In the genomic region with DNA sequence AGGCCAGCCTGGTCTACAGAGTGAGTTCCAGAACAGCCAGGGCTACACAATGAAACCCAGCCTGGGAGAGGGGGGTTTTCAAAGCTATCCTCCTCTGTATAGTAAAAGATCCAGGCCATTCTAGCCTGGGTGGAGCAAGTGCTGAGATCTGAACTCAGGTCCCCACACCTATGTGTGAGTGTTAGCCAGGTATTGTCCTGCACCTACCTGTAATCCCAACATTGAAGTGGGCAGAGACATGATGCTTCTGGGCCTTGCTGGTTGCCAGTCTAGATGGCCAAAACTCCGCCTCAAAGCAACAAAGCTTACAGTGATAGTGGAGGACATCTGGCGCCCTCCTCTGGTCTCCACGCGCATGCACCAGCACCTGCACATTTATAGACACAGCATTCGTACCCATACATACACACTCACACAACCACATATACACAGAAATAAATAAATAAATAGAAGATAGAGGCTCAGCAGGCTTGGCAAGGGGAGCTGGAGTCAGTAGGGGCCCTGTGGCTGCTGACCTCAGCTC, we compare ENCODE assay signal across 10 mouse cellular contexts. TPM values are rescaled to one million over a fixed set of nuclear protein-coding genes. Genes with fewer than 3 reads are reported as not detected.
DNase-seq lines count a peak whose midpoint lies in the region; ATAC-seq and TF ChIP-seq lines count a peak whose summit lies in the region.
"Had no signal": no experiment of that assay in that cellular context is flagged by ENCODE, and none has a peak within 500 bp of the region (broad histone marks: within the 10 kb centered on the region; RNA-seq: fewer than 3 reads in every experiment).

No protein-coding gene starts in this region.

- H3K27ac ChIP-seq in hindbrain, embryonic 10.5 days = no peak overlapping the region
- H3K27ac ChIP-seq in hindbrain, embryonic 13.5 days = no peak overlapping the region
- H3K27ac ChIP-seq in CH12.LX (ENCODE audit: insufficient read depth, low read depth) = no peak overlapping the region
- H3K27ac ChIP-seq in limb, embryonic 10.5 days = no peak overlapping the region
- no peak overlapping the region for H3K27ac ChIP-seq in stomach, postnatal 0 days (replicated peaks)
- H3K27ac ChIP-seq: embryonic facial prominence, embryonic 13.5 days; limb, embryonic 13.5 days had no signal

- peak; percentile 45 to 80; a peak in 3 of 4 replicates for TF ChIP-seq CTCF in CH12.LX (conservative IDR thresholded peaks at IDR 0.05 in 1 of 2, IDR thresholded peaks at IDR 0.05 in 1 of 2; ENCODE audit: low read depth in 2 of 2, low read length in 2 of 2)
- peak; percentile 76 for TF ChIP-seq CTCF in stomach, postnatal 0 days (IDR thresholded peaks at IDR 0.05; ENCODE audit: low read depth)

- TF ChIP-seq EP300 in CH12.LX (IDR thresholded peaks at IDR 0.05; ENCODE audit: low read length) = no peak
- no peak for TF ChIP-seq EP300 in stomach, postnatal 0 days (optimal IDR thresholded peaks at IDR 0.05)

- no peak overlapping the region for H3K4me3 ChIP-seq in hindbrain, embryonic 10.5 days
- no peak overlapping the region for H3K4me3 ChIP-seq in hindbrain, embryonic 13.5 days
- H3K4me3 ChIP-seq in CH12.LX (replicated peaks in 1 of 3; ENCODE audit: low read depth in 2 of 3, low read length in 2 of 3, poor library complexity in 1 of 3) = no peak overlapping the region
- no peak overlapping the region for H3K4me3 ChIP-seq in limb, embryonic 10.5 days
- H3K4me3 ChIP-seq in stomach, postnatal 0 days (ENCODE audit: low read depth, low read length) = no peak overlapping the region
- H3K4me3 ChIP-seq: embryonic facial prominence, embryonic 13.5 days; limb, embryonic 13.5 days had no signal

- H3K9me3 ChIP-seq in hindbrain, embryonic 10.5 days = no peaks in the 10 kb centered on the region
- H3K9me3 ChIP-seq in hindbrain, embryonic 13.5 days = no peaks in the 10 kb centered on the region
- H3K9me3 ChIP-seq in CH12.LX (replicated peaks; ENCODE audit: low read length) = no peaks in the 10 kb centered on the region
- no peaks in the 10 kb centered on the region for H3K9me3 ChIP-seq in limb, embryonic 10.5 days (replicated peaks)
- H3K9me3 ChIP-seq in stomach, postnatal 0 days (ENCODE audit: control insufficient read depth, low read length) = no peaks in the 10 kb centered on the region
- H3K9me3 ChIP-seq: embryonic facial prominence, embryonic 13.5 days had no signal

- dilution Hi-C loops in CH12.LX (cut with MboI; ENCODE audit: extremely low pct_ligation_motif_present, extremely low pct_unique_long_range_greater_than_20kb, low sequenced_read_pairs) = no loop called here

- peaks cover 100% of the 10 kb centered on the region for H3K36me3 ChIP-seq in hindbrain, embryonic 10.5 days
- peaks cover 8% of the 10 kb centered on the region; the same call in 1 of the 2 replicates for H3K36me3 ChIP-seq in hindbrain, embryonic 13.5 days
- H3K36me3 ChIP-seq in CH12.LX (replicated peaks in 1 of 2; ENCODE audit: control insufficient read depth in 1 of 2, insufficient read depth in 1 of 2, low read length in 1 of 2) = peaks cover 0 to 94% of the 10 kb centered on the region in 2 experiments
- H3K36me3 ChIP-seq in limb, embryonic 10.5 days = peaks cover 100% of the 10 kb centered on the region
- H3K36me3 ChIP-seq in stomach, postnatal 0 days (ENCODE audit: control insufficient read depth, insufficient read depth, low read length) = peaks cover 57% of the 10 kb centered on the region

- 80% methylated on average over 5 of the region's 5 CpGs for WGBS in hindbrain, embryonic 10.5 days
- WGBS in hindbrain, embryonic 13.5 days = 70% methylated on average over 5 of the region's 5 CpGs
- 78% methylated on average over 5 of the region's 5 CpGs for WGBS in limb, embryonic 10.5 days
- WGBS in stomach, postnatal 0 days = 78% methylated on average over 5 of the region's 5 CpGs

- peak; percentile 49 for DNase-seq in hindbrain, embryonic 10.5 days (ENCODE audit: low spot score)
- DNase-seq in CH12.LX (ENCODE audit: extremely low read depth) (peak; percentile 48), adipocyte (ENCODE audit: low spot score) (peak; percentile 34)
- peak; percentile 47 for DNase-seq in embryo, embryonic 9.5 days (ENCODE audit: extremely low spot score)
- peak; percentile 55 for DNase-seq in limb, embryonic 10.5 days (ENCODE audit: low spot score)
- peak; percentile 59 for DNase-seq in stomach, postnatal 0 days (ENCODE audit: low spot score)
- no peak for DNase-seq in urinary bladder, postnatal 36 days (ENCODE audit: low spot score in 2 of 2)

- no peaks in the 10 kb centered on the region for H3K4me1 ChIP-seq in hindbrain, embryonic 10.5 days (replicated peaks)
- no peaks in the 10 kb centered on the region for H3K4me1 ChIP-seq in hindbrain, embryonic 13.5 days (replicated peaks)
- peaks cover 0 to 15% of the 10 kb centered on the region in 2 experiments; a peak in 3 of 4 replicates for H3K4me1 ChIP-seq in CH12.LX (ENCODE audit: control insufficient read depth in 1 of 2, insufficient read depth in 2 of 2)
- H3K4me1 ChIP-seq in limb, embryonic 10.5 days = no peaks in the 10 kb centered on the region
- no peaks in the 10 kb centered on the region for H3K4me1 ChIP-seq in stomach, postnatal 0 days (replicated peaks; ENCODE audit: control insufficient read depth, insufficient read depth)
- H3K4me1 ChIP-seq: embryonic facial prominence, embryonic 13.5 days; limb, embryonic 13.5 days had no signal

- no peak overlapping the region for H3K9ac ChIP-seq in hindbrain, embryonic 13.5 days
- no peak overlapping the region for H3K9ac ChIP-seq in CH12.LX (ENCODE audit: insufficient read depth, low read depth)
- H3K9ac ChIP-seq in stomach, postnatal 0 days (ENCODE audit: low read length) = no peak overlapping the region
- H3K9ac ChIP-seq: embryonic facial prominence, embryonic 13.5 days; limb, embryonic 13.5 days had no signal

- no peak overlapping the region for H3K4me2 ChIP-seq in hindbrain, embryonic 13.5 days
- no peak overlapping the region for H3K4me2 ChIP-seq in CH12.LX (ENCODE audit: insufficient read depth, low read depth, poor library complexity, severe bottlenecking)
- no peak overlapping the region for H3K4me2 ChIP-seq in stomach, postnatal 0 days (replicated peaks; ENCODE audit: low read depth)
- H3K4me2 ChIP-seq: embryonic facial prominence, embryonic 13.5 days; limb, embryonic 13.5 days had no signal

- no peak for TF ChIP-seq POLR2A in CH12.LX (IDR thresholded peaks at IDR 0.05; ENCODE audit: low read depth, low read length)

- peak; percentile 76 for TF ChIP-seq RAD21 in CH12.LX (IDR thresholded peaks at IDR 0.05; ENCODE audit: low read depth, low read length)

- H3K27me3 ChIP-seq in hindbrain, embryonic 10.5 days (ENCODE audit: insufficient read depth, poor library complexity, severe bottlenecking) = no peaks in the 10 kb centered on the region
- H3K27me3 ChIP-seq in hindbrain, embryonic 13.5 days = no peaks in the 10 kb centered on the region
- no peaks in the 10 kb centered on the region for H3K27me3 ChIP-seq in CH12.LX (replicated peaks)
- H3K27me3 ChIP-seq in limb, embryonic 10.5 days (ENCODE audit: low read depth, poor library complexity, severe bottlenecking) = no peaks in the 10 kb centered on the region
- no peaks in the 10 kb centered on the region for H3K27me3 ChIP-seq in stomach, postnatal 0 days (ENCODE audit: control insufficient read depth, insufficient read depth, low read length)
- H3K27me3 ChIP-seq: embryonic facial prominence, embryonic 13.5 days; limb, embryonic 13.5 days had no signal

- in situ Hi-C loops in CH12.LX (cut with MboI; ENCODE audit: low pct_ligation_motif_present, low pct_unique_long_range_greater_than_20kb, low sequenced_read_pairs) = loop anchor here (5.0 kb wide), 1 partner anchor 99 kb away; no protein-coding TSS in a partner anchor

- no peak for ATAC-seq in hindbrain, embryonic 13.5 days (ENCODE audit: low FRiP score)
- ATAC-seq in stomach, postnatal 0 days (ENCODE audit: low FRiP score, low TSS enrichment) = no peak

- no peaks in the 10 kb centered on the region for H3K79me2 ChIP-seq in CH12.LX (replicated peaks; ENCODE audit: control insufficient read depth, extremely low read depth, insufficient read depth, poor library complexity, severe bottlenecking)

TF ChIP-seq in CH12.LX, 34 proteins besides CTCF, POLR2A, EP300 and RAD21 (continues in another document):
- TF ChIP-seq ZC3H11A (IDR thresholded peaks at IDR 0.05; ENCODE audit: low read depth, low read length) = peak; percentile 50
- TF ChIP-seq BHLHE40 (IDR thresholded peaks at IDR 0.05; ENCODE audit: low read depth, low read length) = no peak
- 0 out of 2 replicates have a peak, but pooled peaks have one; percentile 29 for TF ChIP-seq IRF4 (IDR thresholded peaks at IDR 0.05; ENCODE audit: low read depth, low read length)
- TF ChIP-seq PAX5 (IDR thresholded peaks at IDR 0.05; ENCODE audit: low read length) = no peak
- TF ChIP-seq ZKSCAN1 (IDR thresholded peaks at IDR 0.05; ENCODE audit: borderline replicate concordance, low read depth, low read length) = no peak
- TF ChIP-seq NRF1 (IDR thresholded peaks at IDR 0.05; ENCODE audit: low read depth, low read length) = no peak
- TF ChIP-seq GABPA (IDR thresholded peaks at IDR 0.05; ENCODE audit: insufficient replicate concordance, low read depth, low read length) = no peak
- TF ChIP-seq NELFE (IDR thresholded peaks at IDR 0.05; ENCODE audit: low read depth, low read length) = 0 out of 2 replicates have a peak, but pooled peaks have one; percentile 26
- TF ChIP-seq ZNF384 (IDR thresholded peaks at IDR 0.05; ENCODE audit: low read depth, low read length) = no peak
- no peak for TF ChIP-seq USF2 (conservative IDR thresholded peaks at IDR 0.05; ENCODE audit: low read depth, low read length)
- peak; percentile 31; the same call in 1 of the 2 replicates for TF ChIP-seq MEF2A (IDR thresholded peaks at IDR 0.05; ENCODE audit: borderline replicate concordance, low read depth, low read length)

RNA-seq across cellular contexts. Expression of gene Ldlrad2, which starts 28.3 kb away (rescaled TPM):
- 1.3 TPM in 1 of 2 replicates, not detected in the other for polyA plus RNA-seq in hindbrain, embryonic 10.5 days (2016; fragmentation: Nextera tagmentation; extraction: Ambion mirVana)
- polyA plus RNA-seq in hindbrain, embryonic 13.5 days (2015; fragmentation: Nextera tagmentation; extraction: Ambion mirVana) = 1.7 TPM in 1 of 2 replicates, not detected in the other
- not detected in 2 replicates for total RNA-seq in CH12.LX (2012; rRNA removed)
- total RNA-seq in CH12.LX (2014; rRNA removed) = not detected in 2 replicates
- polyA plus RNA-seq in CH12.LX (2012; ENCODE audit: insufficient read length, low read depth) = not detected in 2 replicates
- polyA plus RNA-seq in limb, embryonic 10.5 days (2016; fragmentation: Nextera tagmentation; extraction: Ambion mirVana) = not detected in 2 replicates
- polyA plus RNA-seq in stomach, postnatal 0 days (2015; fragmentation: Nextera tagmentation; extraction: Ambion mirVana) = not detected in 2 replicates
- polyA plus RNA-seq: embryonic facial prominence, embryonic 13.5 days; limb, embryonic 13.5 days had no signal

RNA-seq across cellular contexts. Expression of gene Usp48, which starts 47.5 kb away (rescaled TPM):
- 63.6 and 73.1 TPM in 2 replicates for polyA plus RNA-seq in hindbrain, embryonic 10.5 days (2016; fragmentation: Nextera tagmentation; extraction: Ambion mirVana)
- 66.6 and 68.1 TPM in 2 replicates for polyA plus RNA-seq in hindbrain, embryonic 13.5 days (2015; fragmentation: Nextera tagmentation; extraction: Ambion mirVana)
- total RNA-seq in CH12.LX (2012; rRNA removed) = 26.6 and 28.5 TPM in 2 replicates
- total RNA-seq in CH12.LX (2014; rRNA removed) = 36.6 and 41.3 TPM in 2 replicates
- polyA plus RNA-seq in CH12.LX (2012; ENCODE audit: insufficient read length, low read depth) = 77.8 and 90.6 TPM in 2 replicates
- polyA plus RNA-seq in limb, embryonic 10.5 days (2016; fragmentation: Nextera tagmentation; extraction: Ambion mirVana) = 76.0 and 80.2 TPM in 2 replicates
- 30.0 and 35.4 TPM in 2 replicates for polyA plus RNA-seq in stomach, postnatal 0 days (2015; fragmentation: Nextera tagmentation; extraction: Ambion mirVana)

Comparison
In these comparisons a context has a peak if more than half of its experiments do, and no peak if none do; other contexts are left out.
1. DNase-seq: peak in hindbrain, embryonic 10.5 days (single experiment), CH12.LX (single experiment), adipocyte (single experiment), embryo, embryonic 9.5 days (single experiment), limb, embryonic 10.5 days (single experiment) and stomach, postnatal 0 days (single experiment); none in urinary bladder, postnatal 36 days (0 of 2).